Mouse (Mus musculus): ENCODE measurements around the gene Slc9a9.

- TF ChIP-seq CTCF (IDR thresholded peaks at IDR 0.05; ENCODE audit: insufficient read depth, low read depth, low read length) (no peak), POLR2A (IDR thresholded peaks at IDR 0.05; ENCODE audit: insufficient read depth, low read depth, low read length) (no peak)
These were observed 22.4 kb downstream of the Slc9a9 start for GRCm38 (mm10) chr9:94692122-94692521.

All from olfactory bulb, adult 2 months (tissue).